Mouse (Mus musculus) CH12.LX (cell line): ENCODE results near the gene Tubgcp4.

Experiments
- CTCF ChIP-seq, 2 experiments: IDR thresholded peaks in 1 of 2; conservative IDR thresholded peaks in 1 of 2; 2 replicates each; pipeline ENCODE4 v1.5.1; 2011 to 2012; ENCODE audit warnings: low read depth in 2 of 2, low read length in 2 of 2, improper control_type of control experiment in 1 of 2, inconsistent platforms in 1 of 2, mild to moderate bottlenecking in 1 of 2, moderate library complexity in 1 of 2
- MAX ChIP-seq: IDR thresholded peaks from 2 replicates; pipeline ENCODE4 v1.6.1; 2011; ENCODE audit warnings: low read length, improper control_type of control experiment
- MAZ ChIP-seq: IDR thresholded peaks from 2 replicates; pipeline ENCODE4 v1.6.1; 2012; ENCODE audit warnings: low read depth, mild to moderate bottlenecking, inconsistent platforms, low read length, improper control_type of control experiment, moderate library complexity
- POLR2A ChIP-seq: IDR thresholded peaks from 2 replicates; pipeline ENCODE4 v1.6.1; 2011; ENCODE audit warnings: low read depth, mild to moderate bottlenecking, improper control_type of control experiment, low read length
- RAD21 ChIP-seq: IDR thresholded peaks from 2 replicates; pipeline ENCODE4 v1.6.1; 2011; ENCODE audit warnings: low read depth, mild to moderate bottlenecking, low read length, improper control_type of control experiment, moderate library complexity
- USF1 ChIP-seq: IDR thresholded peaks from 2 replicates; pipeline ENCODE4 v1.6.1; 2014; ENCODE audit warnings: low read depth, mild to moderate bottlenecking, inconsistent platforms, low read length, improper control_type of control experiment

- no peak for TF ChIP-seq RAD21
- TF ChIP-seq POLR2A: no peak
- TF ChIP-seq MAZ: no peak
- no peak for TF ChIP-seq CTCF (conservative IDR thresholded peaks at IDR 0.05 in 1 of 2, IDR thresholded peaks at IDR 0.05 in 1 of 2; ENCODE audit: low read depth in 2 of 2, low read length in 2 of 2)
- TF ChIP-seq USF1: no peak
- TF ChIP-seq MAX: no peak
Measured at GRCm38 (mm10) chr2:121169173-121169572, 1.3 kb upstream of the Tubgcp4 start.
